Mouse (Mus musculus): ENCODE data around the gene Mad1l1. TPM values are rescaled to one million over a fixed set of nuclear protein-coding genes. Genes with fewer than 3 reads are reported as not detected.
"Not testable (repeated sequence)": the region's sequence is repeated elsewhere in the genome, so short reads cannot be mapped to it uniquely, and the experiment has no call there.

Gene Mad1l1
- polyA plus RNA-seq, 1 experiment from 2014 or later: 43.1 TPM

DNA sequence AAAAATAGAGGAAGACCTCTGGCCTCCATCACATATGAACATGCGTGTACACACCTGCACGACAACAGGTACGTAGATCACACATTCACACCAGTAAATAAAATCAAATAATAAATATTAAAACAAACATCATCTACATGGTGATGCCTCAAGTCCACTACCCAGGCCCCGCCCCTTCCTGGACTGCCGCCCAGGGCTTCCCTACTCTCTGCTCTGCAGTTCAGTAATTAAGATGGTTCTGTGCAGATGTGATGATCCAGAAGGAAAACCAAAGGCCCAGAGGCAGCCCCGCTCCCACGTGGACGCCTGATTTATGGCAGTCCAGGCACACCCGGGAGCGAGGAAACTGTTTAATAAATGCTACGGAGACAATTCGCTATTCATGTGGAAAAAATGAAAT lies 323.0 kb downstream of the Mad1l1 start:
- not testable (repeated sequence) for H3K36me3 ChIP-seq (ENCODE audit: poor library complexity, severe bottlenecking); H3K9ac ChIP-seq; H3K4me3 ChIP-seq; H3K4me2 ChIP-seq; H3K9me3 ChIP-seq (replicated peaks); ATAC-seq; H3K27me3 ChIP-seq; H3K27ac ChIP-seq
- 86% methylated on average over 11 of the region's 12 CpGs for WGBS
- peaks cover 12% of the 10 kb centered on the region for H3K4me1 ChIP-seq

- Histone ChIP-seq H3K36me3 (ENCODE audit: poor library complexity, severe bottlenecking) (no peaks in the 10 kb centered on the region), H3K4me1 (no peaks in the 10 kb centered on the region), H3K9ac (no peak overlapping the region), H3K9me3 (replicated peaks) (peaks cover 24% of the 10 kb centered on the region), H3K4me3 (no peak overlapping the region), H3K27ac (no peak overlapping the region), H3K4me2 (no peak overlapping the region), H3K27me3 (no peaks in the 10 kb centered on the region)
- no peak for ATAC-seq
- 94% methylated on average over 3 of the region's 3 CpGs for WGBS
Observed at GRCm38 (mm10) chr5:139991531-139991930, 329.8 kb downstream of the Mad1l1 start.

DNA sequence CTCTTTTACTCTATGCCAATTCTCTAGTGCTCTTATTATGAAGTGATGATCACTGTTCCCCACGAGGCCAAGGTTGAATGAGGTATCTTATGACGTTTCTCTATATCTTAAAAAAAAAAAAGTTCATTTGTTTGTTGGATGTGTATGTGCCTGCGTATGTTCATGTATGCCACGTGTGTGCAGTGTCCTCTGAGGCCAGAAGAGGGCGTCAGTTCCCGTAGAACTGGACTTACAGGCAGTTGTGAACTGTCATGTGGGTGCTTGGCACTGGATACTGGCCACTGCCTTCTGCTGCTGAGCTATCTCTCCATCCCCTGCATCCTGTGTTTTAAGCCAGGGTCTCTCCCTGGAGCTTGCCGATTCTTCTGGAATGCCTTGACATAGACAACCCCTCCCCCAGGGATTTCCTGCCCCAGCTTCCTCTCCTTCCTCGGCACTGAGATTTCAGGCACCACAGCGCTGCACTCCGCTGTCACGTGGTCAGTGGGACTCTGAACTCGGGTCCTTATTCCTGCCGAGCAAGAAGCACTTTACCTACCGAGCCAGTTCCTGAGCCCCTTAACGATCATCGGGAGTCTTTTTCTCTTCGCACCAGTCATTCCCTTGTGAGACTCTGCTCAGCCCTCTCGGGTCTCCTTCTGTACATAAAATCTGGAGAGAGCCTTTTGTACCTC lies 336.1 kb downstream of the Mad1l1 start:
- Histone ChIP-seq H3K27ac (no peak overlapping the region), H3K27me3 (no peaks in the 10 kb centered on the region), H3K4me1 (no peaks in the 10 kb centered on the region), H3K4me3 (no peak overlapping the region), H3K4me2 (no peak overlapping the region), H3K9me3 (replicated peaks) (peaks cover 17% of the 10 kb centered on the region), H3K36me3 (ENCODE audit: poor library complexity, severe bottlenecking) (no peaks in the 10 kb centered on the region), H3K9ac (no peak overlapping the region)
- no peak for ATAC-seq
- WGBS: 44% methylated on average over 18 of the region's 18 CpGs

DNA sequence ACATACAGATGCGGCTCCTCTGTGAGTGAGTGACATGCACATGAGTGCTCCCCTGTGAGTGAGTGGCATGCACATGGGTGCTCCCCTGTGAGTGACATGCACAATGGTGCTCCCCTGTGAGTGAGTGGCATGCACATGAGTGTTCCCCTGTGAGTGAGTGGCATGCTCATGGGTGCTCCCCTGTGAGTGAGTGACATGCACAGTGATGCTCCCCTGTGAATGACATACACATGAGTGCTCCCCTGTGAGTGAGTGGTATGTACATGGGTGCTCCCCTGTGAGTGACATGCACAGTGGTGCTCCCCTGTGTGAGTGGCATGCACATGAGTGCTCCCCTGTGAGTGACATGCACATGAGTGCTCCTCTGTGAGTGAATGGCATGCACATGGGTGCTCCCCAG lies 339.4 kb downstream of the Mad1l1 start:
- no peak for ATAC-seq
- Histone ChIP-seq H3K36me3 (ENCODE audit: poor library complexity, severe bottlenecking) (no peaks in the 10 kb centered on the region), H3K4me1 (peaks cover 13% of the 10 kb centered on the region), H3K9ac (no peak overlapping the region), H3K9me3 (replicated peaks) (no peaks in the 10 kb centered on the region), H3K27me3 (0 out of 2 replicates have a peak, but pooled peaks cover 3% of the 10 kb centered on the region), H3K27ac (no peak overlapping the region), H3K4me2 (no peak overlapping the region), H3K4me3 (no peak overlapping the region)
- WGBS: 82% methylated on average over 1 of the region's 1 CpGs

DNA sequence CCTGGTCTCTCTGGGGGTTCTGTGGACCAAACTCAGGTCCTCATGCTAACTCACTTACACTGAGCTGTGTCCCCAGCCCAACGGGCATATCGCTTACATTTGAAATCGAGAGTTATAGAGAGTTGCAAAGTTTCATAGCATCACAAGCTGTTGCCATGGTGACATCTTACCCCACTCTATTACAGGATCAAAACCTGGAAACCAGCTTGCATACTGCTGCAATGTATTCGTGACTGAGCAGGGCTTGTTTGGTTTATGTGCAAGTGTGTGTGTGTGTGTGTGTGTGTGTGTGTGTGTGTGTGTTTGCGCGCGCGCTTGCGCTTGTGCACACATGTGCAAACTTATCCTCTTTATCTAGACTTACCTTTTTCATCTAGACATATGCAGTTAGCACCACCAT lies 342.0 kb downstream of the Mad1l1 start:
- H3K4me3 ChIP-seq: no peak overlapping the region
- no peaks in the 10 kb centered on the region for H3K9me3 ChIP-seq (replicated peaks)
- H3K4me2 ChIP-seq: no peak overlapping the region
- H3K36me3 ChIP-seq (ENCODE audit: poor library complexity, severe bottlenecking): no peaks in the 10 kb centered on the region
- 77% methylated on average over 9 of the region's 9 CpGs for WGBS
- H3K27me3 ChIP-seq: 0 out of 2 replicates have a peak, but pooled peaks cover 7% of the 10 kb centered on the region
- ATAC-seq: no peak
- peaks cover 13% of the 10 kb centered on the region for H3K4me1 ChIP-seq
- H3K9ac ChIP-seq: no peak overlapping the region
- no peak overlapping the region for H3K27ac ChIP-seq

DNA sequence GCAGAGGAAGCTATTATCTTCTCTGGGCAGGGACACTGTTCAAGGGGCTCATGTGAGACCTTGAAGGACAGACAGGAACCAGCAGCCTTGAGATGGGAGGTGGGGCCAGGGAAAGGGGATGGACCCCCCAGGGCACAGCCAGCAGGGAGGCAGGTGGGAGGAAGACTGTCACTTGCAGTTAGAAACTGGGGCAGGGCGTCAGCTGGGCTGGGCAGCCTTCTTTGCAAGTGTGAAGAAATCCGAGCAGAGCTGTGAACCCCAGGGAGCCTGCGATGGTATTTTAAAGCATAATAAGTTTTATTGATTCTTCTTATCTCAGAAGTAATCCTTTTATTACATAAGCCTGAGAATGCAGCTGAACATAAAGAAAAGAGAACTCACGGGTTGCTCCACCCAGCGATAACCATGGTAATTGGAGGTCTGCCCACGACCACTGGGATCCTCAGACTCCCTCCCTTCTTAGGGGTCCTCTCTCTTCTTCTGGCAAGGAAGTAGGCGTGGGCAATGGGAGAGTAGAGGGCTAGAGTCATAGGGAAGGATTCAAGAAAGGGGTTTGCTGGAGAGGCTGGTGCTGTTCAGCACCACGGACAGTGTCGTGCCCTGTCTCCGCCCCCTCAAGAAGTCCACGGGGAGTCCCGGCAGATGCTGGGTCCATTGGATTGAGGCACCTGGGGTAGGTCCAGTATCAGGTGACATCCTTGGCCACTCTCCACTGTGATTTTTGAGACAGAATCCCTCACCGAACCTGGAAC lies 342.7 kb downstream of the Mad1l1 start:
- Histone ChIP-seq H3K27me3 (0 out of 2 replicates have a peak, but pooled peaks cover 7% of the 10 kb centered on the region), H3K36me3 (ENCODE audit: poor library complexity, severe bottlenecking) (no peaks in the 10 kb centered on the region), H3K4me2 (no peak overlapping the region), H3K9me3 (replicated peaks) (no peaks in the 10 kb centered on the region), H3K9ac (no peak overlapping the region), H3K4me3 (no peak overlapping the region), H3K27ac (no peak overlapping the region), H3K4me1 (peaks cover 13% of the 10 kb centered on the region)
- WGBS: 8% methylated on average over 13 of the region's 13 CpGs
- ATAC-seq: no peak

DNA sequence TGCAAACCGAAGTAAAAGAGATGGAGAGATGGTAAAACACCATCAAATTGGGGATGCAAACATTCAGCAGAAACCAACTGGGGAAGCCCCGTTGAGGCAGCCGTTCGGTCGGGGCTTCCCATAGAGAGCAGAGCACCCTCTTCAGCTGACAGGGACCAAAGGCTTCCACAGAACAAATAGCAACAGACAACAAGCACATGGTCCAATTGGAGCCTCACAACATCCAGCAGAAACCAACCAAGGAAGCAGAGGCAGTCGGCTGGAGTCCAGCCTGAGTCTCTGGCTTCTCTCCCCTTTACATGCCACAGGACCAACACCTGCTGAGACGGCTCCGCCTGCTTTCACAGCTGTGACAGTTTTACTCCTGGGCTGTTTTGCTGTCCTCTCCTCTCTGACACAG lies 343.9 kb downstream of the Mad1l1 start:
- no peak for ATAC-seq
- H3K4me3 ChIP-seq: no peak overlapping the region
- H3K36me3 ChIP-seq (ENCODE audit: poor library complexity, severe bottlenecking): no peaks in the 10 kb centered on the region
- H3K9me3 ChIP-seq (replicated peaks): no peaks in the 10 kb centered on the region
- H3K27me3 ChIP-seq: 0 out of 2 replicates have a peak, but pooled peaks cover 7% of the 10 kb centered on the region
- H3K9ac ChIP-seq: no peak overlapping the region
- H3K4me2 ChIP-seq: no peak overlapping the region
- no peak overlapping the region for H3K27ac ChIP-seq
- 49% methylated on average over 8 of the region's 8 CpGs for WGBS
- H3K4me1 ChIP-seq: peaks cover 13% of the 10 kb centered on the region

DNA sequence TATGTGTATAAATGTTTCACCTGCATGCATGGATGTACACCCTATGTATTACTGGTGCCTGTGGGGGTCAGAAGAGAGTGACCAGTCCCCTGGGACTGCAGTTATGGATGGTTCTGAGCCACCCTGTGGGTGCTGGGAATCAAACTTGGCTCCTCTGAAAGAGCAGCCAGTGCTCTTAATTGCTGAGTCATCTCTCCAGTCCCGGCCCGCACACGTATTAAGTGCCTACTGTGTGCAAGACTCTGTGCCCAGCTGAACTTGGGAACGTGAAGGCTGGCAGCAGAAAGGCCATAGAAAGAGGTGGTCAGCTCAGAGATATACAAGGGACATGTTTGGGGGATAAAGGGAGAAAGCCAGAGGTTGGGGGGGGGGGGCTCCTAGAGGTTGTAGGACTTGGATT lies 344.8 kb downstream of the Mad1l1 start:
- Histone ChIP-seq H3K4me1 (peaks cover 13% of the 10 kb centered on the region), H3K36me3 (ENCODE audit: poor library complexity, severe bottlenecking) (no peaks in the 10 kb centered on the region), H3K4me3 (no peak overlapping the region), H3K9me3 (replicated peaks) (no peaks in the 10 kb centered on the region), H3K27me3 (0 out of 2 replicates have a peak, but pooled peaks cover 7% of the 10 kb centered on the region), H3K4me2 (no peak overlapping the region), H3K27ac (no peak overlapping the region), H3K9ac (no peak overlapping the region)
- no peak for ATAC-seq
- 95% methylated on average over 4 of the region's 4 CpGs for WGBS

- 0 out of 2 replicates have a peak, but pooled peaks cover 6% of the 10 kb centered on the region for H3K4me1 ChIP-seq
- no peaks in the 10 kb centered on the region for H3K27me3 ChIP-seq
- H3K27ac ChIP-seq: no peak overlapping the region
- no peak overlapping the region for H3K4me3 ChIP-seq
- 63% methylated on average over 12 of the region's 12 CpGs for WGBS
- H3K9ac ChIP-seq: no peak overlapping the region
- H3K4me2 ChIP-seq: no peak overlapping the region
- H3K9me3 ChIP-seq (replicated peaks): no peaks in the 10 kb centered on the region
- H3K36me3 ChIP-seq (ENCODE audit: poor library complexity, severe bottlenecking): no peaks in the 10 kb centered on the region
- no peak for ATAC-seq
Observed at GRCm38 (mm10) chr5:139970186-139970631, 351.1 kb downstream of the Mad1l1 start.

- no peaks in the 10 kb centered on the region for H3K36me3 ChIP-seq (ENCODE audit: poor library complexity, severe bottlenecking)
- 75% methylated on average over 14 of the region's 14 CpGs for WGBS
- H3K9me3 ChIP-seq (replicated peaks): no peaks in the 10 kb centered on the region
- H3K27me3 ChIP-seq: no peaks in the 10 kb centered on the region
- H3K4me3 ChIP-seq: no peak overlapping the region
- H3K27ac ChIP-seq: no peak overlapping the region
- H3K9ac ChIP-seq: no peak overlapping the region
- peaks cover 6% of the 10 kb centered on the region; the same call in 1 of the 2 replicates for H3K4me1 ChIP-seq
- H3K4me2 ChIP-seq: no peak overlapping the region
- no peak for ATAC-seq
Observed at GRCm38 (mm10) chr5:139969151-139969948, 352.0 kb downstream of the Mad1l1 start.

DNA sequence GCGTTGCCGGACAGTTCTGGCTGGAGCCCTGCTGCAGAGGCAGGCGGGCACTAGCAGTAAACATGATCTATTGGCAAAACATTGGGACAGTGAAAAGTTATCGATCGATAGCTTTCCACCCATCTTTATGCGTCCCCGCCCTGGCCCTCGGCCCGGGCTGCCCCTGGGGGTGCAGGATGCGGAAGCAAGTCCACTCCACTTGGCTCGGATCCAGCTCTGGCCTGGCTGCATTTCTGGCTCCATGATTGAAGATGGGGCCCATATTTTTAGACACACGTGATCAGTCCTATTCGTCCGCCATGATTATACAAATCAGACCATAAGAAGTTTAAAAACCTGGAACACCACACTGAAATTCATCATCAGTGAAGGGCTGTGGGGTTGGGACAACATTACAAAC lies 355.8 kb downstream of the Mad1l1 start:
- H3K4me1 ChIP-seq: peaks cover 6% of the 10 kb centered on the region; the same call in 1 of the 2 replicates
- H3K4me3 ChIP-seq: no peak overlapping the region
- H3K27me3 ChIP-seq: no peaks in the 10 kb centered on the region
- no peak overlapping the region for H3K9ac ChIP-seq
- no peak for ATAC-seq
- no peaks in the 10 kb centered on the region for H3K9me3 ChIP-seq (replicated peaks)
- no peak overlapping the region for H3K27ac ChIP-seq
- no peaks in the 10 kb centered on the region for H3K36me3 ChIP-seq (ENCODE audit: poor library complexity, severe bottlenecking)
- 92% methylated on average over 14 of the region's 14 CpGs for WGBS
- no peak overlapping the region for H3K4me2 ChIP-seq

GRCm38 (mm10) chr5:139964391-139964790 lies 357.0 kb downstream of the Mad1l1 start:
- no peak for ATAC-seq
- Histone ChIP-seq H3K4me3 (no peak overlapping the region), H3K4me2 (no peak overlapping the region), H3K9me3 (replicated peaks) (no peaks in the 10 kb centered on the region), H3K27me3 (no peaks in the 10 kb centered on the region), H3K27ac (no peak overlapping the region), H3K36me3 (ENCODE audit: poor library complexity, severe bottlenecking) (no peaks in the 10 kb centered on the region), H3K9ac (no peak overlapping the region), H3K4me1 (peaks cover 3% of the 10 kb centered on the region; the same call in 1 of the 2 replicates)
- WGBS: 63% methylated on average over 5 of the region's 5 CpGs

Measured in forebrain, embryonic 13.5 days (tissue).